Mouse (Mus musculus) ovary, postnatal 10 days (tissue): ENCODE data around the gene Rarb.

Experiments
- DNase-seq: peaks from one replicate; pipeline ENCODE4 v3.0.0; 2022; ENCODE audit warnings: low spot score

Rarb gene

DNA sequence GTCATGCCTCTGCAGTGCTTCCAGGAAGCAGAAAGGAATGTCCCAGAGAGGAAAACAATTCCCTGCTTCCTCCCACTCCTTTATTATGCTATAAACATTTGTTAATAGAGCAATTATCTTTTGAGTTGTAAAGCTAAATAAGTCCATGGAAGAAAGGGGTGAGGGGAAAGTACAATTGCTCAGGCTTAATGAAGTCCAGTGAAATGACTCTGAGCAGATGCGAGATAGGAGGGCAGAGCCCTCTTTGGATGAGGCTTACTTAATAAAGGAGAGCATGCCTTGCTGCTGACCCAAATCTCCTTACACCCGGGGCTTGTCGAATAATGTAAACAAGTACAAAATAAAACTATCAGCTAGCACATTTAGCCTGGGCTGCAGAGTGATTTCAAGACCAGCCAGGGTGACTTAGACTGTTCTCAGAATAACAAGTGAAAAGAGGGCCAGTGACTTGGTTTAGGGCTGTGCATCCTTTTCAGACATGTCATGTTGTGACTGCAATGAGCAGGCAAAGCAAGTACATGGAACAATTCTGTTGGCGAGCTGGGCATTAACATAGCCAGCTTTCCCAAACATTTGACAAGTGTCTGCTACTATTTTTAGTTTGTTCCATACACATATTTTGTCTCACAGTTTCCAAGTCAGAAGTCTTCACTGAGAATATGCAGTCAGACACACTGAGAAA, 83.5 kb downstream of the Rarb start:
- no peak for DNase-seq

DNA sequence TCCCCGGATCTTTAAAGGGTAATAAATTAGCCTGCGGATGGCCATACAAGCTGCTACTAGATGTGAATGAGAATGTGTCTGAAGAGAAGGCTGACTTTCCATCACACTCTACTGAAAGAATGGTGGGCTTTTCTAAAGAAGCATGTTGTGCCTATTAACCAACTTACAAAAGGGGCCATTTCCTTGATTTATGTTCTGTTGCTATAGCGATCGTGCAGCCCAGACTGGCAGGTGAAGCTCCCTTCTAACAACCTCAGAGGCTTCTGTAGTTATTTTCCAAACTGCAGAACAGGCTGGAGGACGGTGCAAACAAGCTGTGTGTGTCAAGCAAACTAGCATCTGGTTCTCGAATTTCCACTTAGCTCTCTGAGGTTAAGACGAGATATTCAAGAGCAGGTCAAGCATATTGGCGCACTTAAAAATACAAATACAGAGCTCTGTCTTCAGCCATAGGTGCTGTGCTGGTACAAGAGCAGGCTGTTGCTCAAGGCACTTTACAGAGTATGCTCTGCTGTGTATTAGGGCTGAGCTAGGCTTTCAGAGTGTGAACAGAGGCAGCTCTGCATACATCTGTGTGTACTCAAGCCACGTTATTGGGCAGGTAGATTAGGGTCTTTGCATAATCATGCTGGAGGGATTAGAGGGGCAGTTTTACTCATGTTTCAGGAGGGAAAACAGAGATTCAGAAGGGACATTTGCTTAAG, 85.2 kb downstream of the Rarb start:
- no peak for DNase-seq

DNA sequence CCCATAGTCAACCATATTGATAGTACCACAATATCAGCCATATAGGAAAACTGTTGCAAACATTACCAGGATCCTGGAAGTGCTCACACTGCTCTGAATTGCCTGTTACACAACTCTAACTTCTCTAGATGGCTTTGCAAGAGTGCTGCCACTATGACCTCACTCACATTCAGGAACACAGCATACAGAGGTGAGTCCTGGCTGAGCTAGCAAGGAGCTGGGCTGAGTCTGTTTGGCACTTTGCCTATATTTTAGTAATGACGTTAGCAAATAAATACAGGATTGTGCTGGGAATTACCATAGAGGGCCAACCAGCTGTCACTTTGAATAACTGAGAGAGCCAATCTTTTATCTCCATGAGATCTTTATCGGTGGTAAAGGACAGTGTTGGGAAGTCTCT, 86.9 kb downstream of the Rarb start:
- no peak for DNase-seq

DNA sequence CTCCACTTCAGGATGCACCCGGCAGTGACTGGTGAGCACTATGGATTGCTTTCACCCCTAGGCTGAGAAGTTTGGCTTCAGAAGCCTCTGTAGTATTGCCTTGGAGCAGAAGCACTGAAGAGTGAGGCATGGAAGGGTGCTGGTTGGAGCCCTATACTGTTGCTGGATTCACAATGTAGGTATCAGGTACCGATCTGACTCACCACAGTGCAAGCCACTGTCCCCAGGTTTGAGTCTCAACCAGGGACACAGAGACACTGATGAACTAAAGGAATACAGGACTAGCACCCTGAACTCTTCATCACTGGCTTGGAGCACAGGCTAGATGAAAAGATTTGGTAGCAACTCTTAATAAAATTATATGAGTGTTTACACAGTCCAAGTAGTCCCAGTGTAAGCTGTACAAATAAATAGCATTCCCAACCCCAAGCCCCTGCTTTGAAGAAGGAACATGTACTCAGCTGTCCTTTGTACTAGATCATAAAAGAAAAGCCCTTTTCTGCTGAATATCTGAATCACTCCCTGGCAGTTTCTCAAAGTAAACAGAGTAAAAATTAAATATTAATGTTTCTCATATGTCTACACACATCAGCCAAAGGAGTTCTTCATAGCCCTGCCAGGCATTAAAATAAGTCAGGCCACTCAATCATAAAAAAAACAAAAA, 90.6 kb downstream of the Rarb start:
- DNase-seq, result no peak

DNA sequence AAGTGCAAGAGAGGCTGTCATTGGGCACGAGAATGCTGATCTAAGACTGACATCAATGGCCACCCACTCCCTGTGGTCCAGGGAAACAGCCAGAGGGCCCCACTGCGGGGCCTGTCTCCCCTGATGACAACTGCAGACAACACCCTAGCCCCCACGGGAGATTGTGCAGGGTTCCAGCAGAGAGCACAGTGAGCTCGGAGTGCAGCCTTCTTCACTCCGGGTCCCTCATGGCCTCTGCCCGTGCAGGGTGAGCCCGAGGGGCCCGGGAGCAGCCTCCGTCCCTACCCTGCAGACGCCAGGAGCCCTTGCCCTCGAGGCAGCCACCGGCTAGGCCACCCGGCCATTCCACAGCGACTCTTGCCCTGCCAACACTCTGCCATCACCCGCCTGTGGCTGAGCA, 95.0 kb downstream of the Rarb start:
- DNase-seq, result no peak

DNA sequence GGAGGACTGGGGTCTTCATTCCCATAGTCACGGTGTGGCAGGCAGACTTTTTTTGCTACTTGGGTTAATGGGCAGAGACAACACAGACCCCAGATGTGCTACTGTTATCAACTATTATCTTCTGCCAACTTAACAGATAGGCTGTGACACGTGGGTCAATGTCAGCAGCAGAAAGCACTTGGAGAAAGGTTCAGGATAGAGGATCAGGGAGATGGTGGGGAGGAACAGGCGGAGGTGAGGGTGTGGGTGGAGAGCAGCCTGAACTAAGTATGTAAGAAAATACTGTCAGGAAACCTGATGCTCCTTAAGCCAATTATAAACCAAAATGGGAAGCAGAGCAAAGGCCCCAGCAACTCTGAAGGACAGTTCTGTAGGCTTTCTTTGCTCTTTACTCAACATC, 101.1 kb downstream of the Rarb start:
- DNase-seq, result no peak

DNA sequence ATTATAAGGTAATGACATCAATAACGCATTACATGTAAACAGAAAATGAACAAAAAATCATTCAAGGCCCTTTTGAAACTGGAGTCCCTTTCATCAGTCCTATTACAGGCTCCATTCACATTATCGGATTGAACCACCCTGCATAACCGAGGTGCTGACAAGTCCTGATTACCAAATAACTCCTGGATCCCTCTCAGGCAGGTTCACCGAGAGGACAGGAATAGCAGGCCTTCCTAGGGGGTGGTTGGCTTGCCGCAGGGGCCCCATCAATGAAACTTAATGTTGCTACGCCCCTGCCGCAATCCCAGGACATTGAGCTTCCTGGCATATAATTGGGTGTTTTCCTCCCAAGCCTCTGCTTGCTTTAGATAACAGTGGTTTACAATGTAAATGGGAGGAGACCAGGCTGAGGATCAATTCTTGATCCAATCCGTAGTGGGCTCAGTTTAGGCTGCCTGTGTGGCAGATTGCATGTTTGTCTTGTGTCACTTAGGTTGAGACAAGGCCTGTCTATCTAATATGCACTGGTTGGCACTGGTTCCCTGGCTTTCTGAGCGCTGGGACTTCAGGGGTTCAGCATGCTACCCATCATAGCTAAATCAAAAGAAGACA, 104.5 kb downstream of the Rarb start:
- no peak for DNase-seq

DNA sequence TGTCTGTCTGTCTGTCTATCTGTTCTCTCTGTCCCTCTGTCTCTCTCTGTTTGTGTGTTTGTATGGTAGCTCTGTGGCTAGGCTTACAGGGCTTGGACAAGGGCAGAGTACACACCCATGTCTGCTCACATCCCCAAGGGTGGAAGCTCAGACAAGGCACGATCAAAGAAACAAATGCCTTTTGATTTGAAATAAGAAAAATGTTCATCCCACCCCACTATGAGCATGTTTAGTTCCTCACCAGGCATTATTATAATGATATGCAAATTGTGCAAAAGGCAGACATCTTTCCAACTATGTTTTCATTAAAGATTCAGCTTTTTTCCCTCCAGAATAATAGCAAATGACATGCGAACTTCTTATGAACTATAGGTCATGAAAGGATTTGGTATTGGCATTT, 105.2 kb downstream of the Rarb start:
- DNase-seq, result no peak

DNA sequence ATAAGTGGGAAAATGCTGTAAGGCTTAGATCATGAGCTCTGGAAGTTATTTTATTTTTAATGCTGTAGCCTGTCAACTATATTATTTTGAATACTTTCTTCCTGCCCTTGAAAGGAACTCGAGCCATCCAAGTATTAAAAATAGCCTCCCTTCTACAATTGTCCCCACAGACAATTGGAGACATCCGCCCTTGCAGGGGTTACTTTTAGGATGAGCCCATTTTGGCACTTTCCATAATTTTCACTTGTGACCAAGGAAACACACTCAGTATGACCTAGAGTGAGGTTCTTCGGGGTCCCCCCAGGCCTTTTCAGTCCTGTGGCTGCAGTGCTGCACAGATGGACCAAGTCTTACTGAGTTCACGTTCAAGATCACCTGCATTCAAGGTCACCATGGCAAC, 119.7 kb downstream of the Rarb start:
- DNase-seq, result no peak

DNA sequence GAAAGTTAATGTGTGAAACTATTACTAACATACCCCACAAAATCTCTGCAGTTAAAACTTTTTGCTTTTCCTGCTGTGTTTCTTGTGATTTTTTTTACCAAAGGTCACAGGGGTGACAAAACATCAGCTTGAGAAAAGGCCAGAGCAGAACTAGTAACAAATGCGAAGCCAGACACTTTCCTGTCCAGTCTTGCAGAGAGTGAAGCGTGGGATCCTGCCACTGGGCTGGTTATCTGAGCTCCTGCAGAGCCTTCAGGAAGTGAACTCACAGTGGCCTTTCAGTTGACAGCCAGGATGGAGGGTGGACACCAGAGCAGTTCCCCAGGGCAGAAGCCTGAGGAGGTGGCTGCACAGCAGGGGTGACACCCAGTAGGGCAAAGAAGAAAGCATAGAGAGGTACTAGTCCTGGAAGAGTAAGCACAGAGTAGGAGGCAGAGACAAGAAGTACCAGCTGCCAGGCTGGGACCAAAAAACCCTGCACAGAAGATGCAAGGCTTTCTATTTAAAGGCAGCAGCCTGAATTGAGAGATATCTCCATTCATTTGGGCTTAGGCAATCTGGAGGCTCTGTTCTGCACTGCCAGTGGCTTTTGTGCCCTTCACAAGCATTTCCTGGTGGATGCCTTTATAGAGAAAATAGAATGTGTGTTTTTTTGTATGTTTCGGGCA, 123.4 kb downstream of the Rarb start:
- DNase-seq, result no peak

DNA sequence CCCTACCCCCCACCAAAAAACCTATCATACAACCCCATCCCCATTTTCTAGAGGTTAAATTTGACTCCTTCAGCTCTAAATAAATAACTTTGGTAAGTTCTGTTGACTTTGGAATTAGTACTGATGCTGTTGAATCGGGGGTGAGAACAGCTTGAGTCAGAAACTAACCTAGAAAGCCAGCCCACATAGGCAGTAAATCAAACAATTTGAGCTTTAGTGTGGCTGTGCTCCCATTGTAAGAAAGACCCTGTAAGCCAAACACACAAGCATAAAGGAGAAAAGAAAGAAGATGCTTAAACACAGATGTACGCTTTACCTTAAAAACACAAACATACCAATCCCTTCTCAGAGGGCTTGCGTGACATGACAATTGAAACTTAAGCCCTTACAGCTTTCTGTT, 140.6 kb downstream of the Rarb start:
- DNase-seq, result no peak

DNA sequence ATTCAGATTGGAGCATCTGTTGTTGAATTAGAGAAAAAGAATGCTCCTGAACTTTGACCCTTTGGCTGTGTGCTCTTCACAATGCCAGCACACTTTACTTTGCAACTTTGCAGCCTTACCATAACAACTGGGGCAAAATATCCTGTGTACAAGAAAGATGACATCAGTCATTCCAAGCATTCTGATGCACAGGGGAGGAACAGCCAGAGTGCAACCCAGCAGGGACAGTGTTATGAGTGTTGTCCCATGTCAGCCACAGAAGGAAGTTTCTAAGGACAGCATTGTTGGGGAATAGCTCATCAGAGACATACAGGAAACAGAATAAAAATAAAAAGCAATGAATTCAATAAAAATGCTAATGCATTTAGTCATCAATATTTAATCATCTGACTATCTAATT, 141.9 kb downstream of the Rarb start:
- no peak for DNase-seq

DNA sequence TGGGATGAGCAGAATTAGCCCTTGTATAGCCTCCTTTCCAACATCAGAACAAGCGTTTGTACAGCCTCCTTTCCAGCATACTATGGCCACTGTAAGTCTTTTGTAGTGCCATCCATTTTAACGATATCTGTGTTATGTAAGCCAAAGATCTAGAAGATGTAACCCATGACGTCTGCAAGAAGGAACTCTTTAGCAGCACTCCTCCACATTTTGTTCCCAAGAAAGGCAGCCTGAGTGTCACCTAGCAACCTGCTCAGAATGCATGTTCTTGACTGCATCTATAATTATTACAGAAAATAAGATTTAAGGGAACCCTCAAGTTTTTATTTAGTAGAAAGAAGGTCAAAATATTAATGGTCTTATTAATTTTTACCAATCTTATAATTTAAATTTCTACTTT, 148.4 kb downstream of the Rarb start:
- DNase-seq, result no peak

DNA sequence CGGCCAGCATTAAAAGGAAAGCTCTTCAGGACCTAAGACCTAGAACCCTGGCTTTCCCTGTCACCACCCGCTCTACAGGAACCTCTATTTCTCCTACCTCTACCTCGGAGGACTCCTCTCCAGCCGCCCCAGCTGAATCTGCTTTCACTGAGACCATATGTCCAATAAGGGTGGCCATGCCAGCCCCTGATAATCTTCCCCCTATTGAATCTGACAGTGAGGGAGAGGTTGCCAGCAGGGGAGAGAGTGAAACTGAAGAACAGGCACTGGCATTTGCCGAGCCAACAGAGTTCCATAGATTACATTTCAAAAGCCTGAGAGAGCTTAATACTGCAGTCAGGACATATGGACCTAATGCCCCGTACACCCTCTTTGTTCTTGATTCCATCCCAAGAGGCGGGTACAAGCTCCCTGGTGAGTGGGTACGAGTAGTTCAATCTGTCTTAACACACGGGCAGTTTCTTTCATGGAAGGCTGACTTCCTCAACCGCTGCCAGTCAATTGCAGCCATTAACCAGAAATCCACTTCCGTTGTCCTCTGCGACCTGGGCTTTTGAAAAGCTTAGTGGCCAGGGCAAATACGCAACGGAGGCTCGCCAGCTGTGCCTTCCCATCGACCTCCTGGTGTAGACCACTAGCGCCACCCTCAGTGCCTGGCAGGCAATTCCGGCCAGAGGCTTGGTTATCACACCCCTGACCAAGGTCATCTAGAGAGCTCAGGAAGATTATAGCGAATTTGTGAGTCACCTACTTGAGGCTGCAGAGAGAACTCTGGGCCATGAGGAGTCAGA, 179.6 kb downstream of the Rarb start:
- no peak for DNase-seq

DNA sequence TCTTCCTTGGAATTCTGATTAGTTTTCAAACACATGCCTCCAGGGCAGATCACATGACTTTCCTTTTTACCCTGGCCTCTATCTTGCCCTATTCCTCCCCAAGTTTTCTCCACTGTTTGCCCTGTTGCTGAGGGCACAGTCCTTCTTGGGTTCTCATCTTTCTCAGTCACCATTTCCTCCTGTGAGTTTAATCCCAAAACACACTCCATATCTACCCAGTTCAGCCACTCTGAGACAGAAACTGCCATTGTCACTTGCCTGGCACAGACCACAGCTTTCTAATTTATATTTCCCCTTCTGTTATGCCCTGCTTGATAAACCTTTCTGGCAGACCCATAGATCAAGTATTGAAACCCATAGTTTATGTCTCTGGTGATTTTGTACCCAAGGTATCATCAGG, 205.0 kb downstream of the Rarb start:
- no peak for DNase-seq

DNA sequence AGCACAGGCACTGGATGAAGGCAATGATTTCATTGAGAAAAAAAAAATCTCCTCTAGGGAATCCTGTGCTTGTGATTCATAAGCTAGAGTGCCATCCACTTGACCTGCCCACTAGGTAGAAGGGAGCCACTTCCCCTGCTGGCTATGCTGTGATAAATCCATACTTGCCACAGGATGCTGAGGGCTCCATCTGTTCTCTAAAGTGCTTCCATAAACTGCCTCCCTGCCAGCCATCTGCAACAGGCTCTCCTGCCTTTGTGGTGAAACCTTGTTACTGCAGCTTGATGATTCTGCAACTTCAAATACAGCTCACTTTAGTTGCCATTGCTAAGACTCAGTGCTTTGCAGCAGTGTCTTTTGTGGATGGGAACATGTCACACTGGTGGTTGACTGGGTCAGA, 213.5 kb downstream of the Rarb start:
- no peak for DNase-seq

DNA sequence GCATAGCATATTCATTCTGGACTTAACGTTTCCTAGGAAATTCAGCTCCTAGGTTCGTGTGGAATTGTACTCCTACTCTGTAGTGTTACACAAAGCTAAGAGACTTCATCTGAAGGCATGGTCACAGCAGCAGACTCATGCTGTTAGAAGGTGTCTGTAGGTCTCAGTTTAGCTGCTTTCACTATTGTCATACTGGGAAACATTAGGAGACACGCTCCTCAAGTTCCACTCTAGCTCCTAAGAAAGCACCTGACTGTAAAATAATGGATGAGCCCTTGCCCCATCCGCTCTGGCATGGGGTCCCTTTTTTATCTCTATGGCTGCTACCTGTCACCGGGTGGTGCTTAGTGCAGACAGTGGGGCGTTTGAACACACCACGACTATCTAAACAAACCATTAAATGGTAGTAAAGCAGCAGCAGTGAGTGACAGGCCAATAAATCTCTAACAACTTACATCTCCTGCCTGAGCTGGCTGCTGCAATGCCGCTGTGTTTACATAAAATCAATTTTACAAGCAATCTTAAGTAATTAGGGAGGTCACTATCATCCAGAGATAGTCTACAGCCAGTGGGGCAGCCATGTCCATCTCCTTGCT, 214.4 kb downstream of the Rarb start:
- DNase-seq, result no peak

DNA sequence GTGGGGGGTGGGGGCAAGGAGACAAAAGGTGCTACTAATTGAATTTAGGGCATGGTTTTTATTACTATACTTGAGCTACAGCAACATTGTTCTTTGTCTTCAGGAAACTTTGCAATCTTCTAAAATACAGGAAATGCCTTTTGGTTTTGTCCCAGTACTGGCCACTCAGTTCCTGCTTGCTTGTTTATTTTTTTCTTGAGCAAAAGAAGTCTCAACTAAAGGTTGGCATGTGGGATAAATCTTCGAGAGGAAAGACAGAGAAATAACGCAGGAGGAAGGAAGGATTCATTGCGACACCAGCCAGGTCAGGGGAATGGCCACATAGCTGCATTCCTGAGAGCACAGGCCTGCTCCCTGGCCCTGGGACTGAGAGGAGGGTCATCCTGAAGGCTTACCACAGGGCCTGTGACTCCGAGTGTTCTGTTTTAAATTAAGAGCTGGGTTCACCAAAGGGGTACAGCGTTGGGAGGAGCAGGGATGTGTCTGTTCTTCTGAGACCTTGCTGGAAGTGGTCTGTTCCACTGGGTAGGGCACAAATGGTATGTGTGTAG, 215.8 kb downstream of the Rarb start:
- no peak for DNase-seq

DNA sequence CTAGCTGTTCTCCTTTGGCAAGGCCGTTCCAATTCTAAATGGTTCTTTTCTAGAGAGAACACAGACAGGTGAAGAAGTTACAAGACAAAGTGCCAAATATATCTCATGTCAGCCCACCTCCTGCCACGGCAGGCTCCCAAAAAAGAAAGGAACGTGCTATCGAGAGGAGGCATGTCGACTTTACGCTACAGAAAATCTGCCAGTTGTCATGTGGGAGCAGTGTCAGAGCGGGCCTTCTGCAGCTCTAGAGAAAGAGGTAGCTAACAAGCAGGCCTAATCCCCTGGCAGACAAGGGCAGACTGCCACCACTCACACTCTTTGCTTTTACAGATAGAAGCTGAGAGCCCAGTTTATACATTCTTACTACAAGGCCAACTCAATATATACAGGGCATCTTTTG, 219.7 kb downstream of the Rarb start:
- no peak for DNase-seq

DNA sequence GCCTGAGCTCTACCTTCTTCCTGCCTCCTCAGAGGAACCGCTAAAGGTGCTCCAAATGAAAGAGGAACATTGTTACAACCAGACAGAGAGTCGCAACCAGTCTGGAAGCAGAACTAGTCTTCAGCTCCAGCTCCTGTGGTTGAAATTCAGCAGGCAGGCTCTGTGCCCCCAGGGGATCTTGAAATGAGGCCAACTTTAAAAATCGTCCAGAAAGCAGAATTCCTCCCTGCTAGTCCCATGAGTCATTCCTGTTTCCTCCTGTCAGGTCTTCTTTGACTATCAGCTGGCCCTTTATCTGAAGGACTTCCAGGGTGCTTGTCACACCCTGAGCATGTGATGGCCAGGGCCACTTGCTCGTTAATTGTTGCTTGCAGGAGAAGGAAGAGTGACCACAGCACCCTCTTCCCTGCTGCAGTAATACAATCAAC, 220.9 kb downstream of the Rarb start:
- no peak for DNase-seq

DNA sequence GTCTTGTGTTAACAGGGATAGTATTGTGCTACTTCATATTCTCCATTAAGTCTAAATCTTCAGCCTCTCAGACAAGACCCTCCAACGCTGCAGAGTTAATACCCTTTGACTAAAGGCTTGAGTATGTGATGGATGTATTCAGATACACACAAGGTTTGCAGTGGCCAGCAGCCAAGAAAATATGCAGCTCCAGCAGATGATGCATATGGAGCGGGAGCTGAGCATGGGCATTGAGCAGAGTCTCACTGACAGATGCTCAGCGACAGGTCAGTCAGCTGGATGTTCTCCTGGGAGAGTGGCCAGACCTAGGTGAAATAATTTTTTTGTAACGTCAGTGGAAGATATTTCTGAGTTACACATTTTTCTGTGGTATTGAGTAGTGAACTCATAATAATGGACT, 229.8 kb downstream of the Rarb start:
- no peak for DNase-seq
